Mouse (Mus musculus) liver, adult 2 months (tissue): ENCODE measurements around the gene Mterf1b. TPM values are rescaled to one million over a fixed set of nuclear protein-coding genes. Genes with fewer than 3 reads are reported as not detected.
"Not testable (repeated sequence)": the region's sequence is repeated elsewhere in the genome, so short reads cannot be mapped to it uniquely, and the experiment has no call there.

ENCODE experiments used
- DNase-seq: peaks from one replicate; pipeline ENCODE4 v3.0.0-alpha.2; 2011; ENCODE audit warnings: low read depth, low spot score; ENCODE audit errors: extremely low read depth
- H3K27ac ChIP-seq: fragments of 200-500 bp; replicated peaks from 2 replicates; pipeline ENCODE4 v1.5.1; 2012; ENCODE audit warnings: low read depth, mild to moderate bottlenecking, control low read depth, inconsistent platforms, low read length; ENCODE audit not compliant: insufficient read depth
- H3K27me3 ChIP-seq: fragments of 200-500 bp; 2 replicates; pipeline ENCODE4 v1.6.1; 2012; ENCODE audit warnings: mild to moderate bottlenecking, moderate library complexity, low read length, inconsistent platforms; ENCODE audit not compliant: control insufficient read depth, insufficient read depth
- H3K36me3 ChIP-seq: fragments of 200-500 bp; 2 replicates; pipeline ENCODE4 v1.6.1; 2012; ENCODE audit warnings: low read length, inconsistent platforms; ENCODE audit not compliant: control insufficient read depth, insufficient read depth
- H3K4me1 ChIP-seq: fragments of 200-500 bp; 2 replicates; pipeline ENCODE4 v1.6.1; 2011; ENCODE audit warnings: low read length; ENCODE audit not compliant: control insufficient read depth, insufficient read depth
- H3K4me3 ChIP-seq: fragments of 200-500 bp; 2 replicates; pipeline ENCODE4 v1.5.1; 2011; ENCODE audit warnings: low read depth, mild to moderate bottlenecking, control low read depth, low read length, moderate library complexity; ENCODE audit not compliant: insufficient read depth
- H3K79me2 ChIP-seq: fragments of 200-500 bp; 2 replicates; pipeline ENCODE4 v1.6.1; 2012; ENCODE audit warnings: inconsistent platforms, mild to moderate bottlenecking, low read length, moderate library complexity; ENCODE audit not compliant: control insufficient read depth, insufficient read depth
- H3K9ac ChIP-seq: fragments of 200-500 bp; 2 replicates; pipeline ENCODE4 v1.6.1; 2012; ENCODE audit warnings: low read depth, mild to moderate bottlenecking, control low read depth, inconsistent platforms, low read length
- CTCF ChIP-seq: fragments of 200-500 bp; IDR thresholded peaks from 2 replicates; pipeline ENCODE4 v1.5.1; 2011; ENCODE audit warnings: low read depth, low read length, control low read depth
- POLR2A ChIP-seq: fragments of 200-500 bp; IDR thresholded peaks from 2 replicates; pipeline ENCODE4 v1.6.1; 2011; ENCODE audit warnings: low read length, control low read depth; ENCODE audit not compliant: insufficient read depth; ENCODE audit errors: extremely low read depth
- WGBS: fragments of 180-500 bp; shearing (Covaris S2); methylation state at CpG from one replicate; pipeline ENCODE4 v1.1.7; 2018; 5-methylcytosine and 5-hydroxymethylcytosine counted together
- polyA plus RNA-seq: library from polyadenylated mRNA; depleted of rRNA; stranded (reverse); fragments of >200 nt; gene quantifications from 2 replicates; pipeline ENCODE4 v1.2.3, GENCODE M21; 2012
- total RNA-seq: library from RNA; depleted of rRNA; stranded (reverse); fragments of >200 nt; gene quantifications from 2 replicates; pipeline ENCODE4 v1.2.3, GENCODE M21; 2014

Gene Mterf1b
- total and polyA plus RNA-seq, 2 experiments = 0.16 to 2.0 TPM

DNA sequence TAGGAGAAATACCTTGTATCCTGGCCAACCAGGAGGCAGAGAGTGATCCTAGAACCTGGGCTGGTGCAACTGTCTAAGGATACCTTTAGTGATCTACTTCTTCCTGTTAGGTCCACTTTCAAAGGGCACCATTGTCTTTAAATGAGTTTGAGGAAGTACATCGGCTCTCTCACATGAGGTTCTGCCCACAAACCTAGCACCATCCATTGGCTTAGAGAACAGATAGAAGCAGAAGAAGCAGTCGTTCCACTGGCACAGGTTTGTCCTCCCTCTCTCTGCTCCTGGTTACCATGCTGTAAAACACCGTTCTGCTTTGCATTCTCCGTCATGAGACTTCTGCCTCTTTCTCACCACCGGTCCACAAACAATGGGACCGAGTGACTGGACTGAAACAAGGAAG lies 12.8 kb upstream of the Mterf1b start:
- WGBS = 85% methylated on average over 6 of the region's 6 CpGs

DNA sequence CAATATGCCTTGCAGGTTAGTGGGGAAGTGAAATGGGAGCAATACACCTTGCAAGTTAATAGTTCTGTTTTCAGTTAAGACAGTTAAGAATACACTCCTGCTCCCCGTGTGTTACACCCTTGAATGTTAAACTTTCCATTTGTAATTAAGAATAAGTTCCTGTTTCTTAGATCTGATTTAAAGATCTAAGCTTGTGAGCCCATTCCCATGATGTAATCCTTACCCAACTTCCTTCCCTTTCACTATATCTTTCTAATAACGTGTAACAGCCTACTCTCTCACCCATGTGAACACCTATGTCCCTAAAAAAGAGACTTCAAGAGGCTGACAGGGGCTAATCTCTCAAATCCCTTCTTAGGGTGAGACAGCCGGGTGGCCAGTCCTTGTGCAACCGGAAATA lies 5.4 kb upstream of the Mterf1b start:
- no peak for TF ChIP-seq CTCF
- TF ChIP-seq POLR2A = no peak
- H3K79me2 ChIP-seq = no peaks in the 10 kb centered on the region
- 69% methylated on average over 4 of the region's 4 CpGs for WGBS
- no peaks in the 10 kb centered on the region for H3K27me3 ChIP-seq
- no peaks in the 10 kb centered on the region for H3K36me3 ChIP-seq
- no peak overlapping the region for H3K9ac ChIP-seq
- DNase-seq = no peak
- H3K27ac ChIP-seq = no peak overlapping the region
- no peak overlapping the region for H3K4me3 ChIP-seq
- no peaks in the 10 kb centered on the region for H3K4me1 ChIP-seq

More for the DNA sequence above, 12.8 kb upstream of the Mterf1b start:
- Histone ChIP-seq H3K4me3 (no peak overlapping the region), H3K27ac (no peak overlapping the region), H3K9ac (no peak overlapping the region), H3K4me1 (no peaks in the 10 kb centered on the region), H3K27me3 (no peaks in the 10 kb centered on the region), H3K36me3 (no peaks in the 10 kb centered on the region), H3K79me2 (no peaks in the 10 kb centered on the region)
- TF ChIP-seq CTCF (no peak), POLR2A (no peak)
- no peak for DNase-seq

DNA sequence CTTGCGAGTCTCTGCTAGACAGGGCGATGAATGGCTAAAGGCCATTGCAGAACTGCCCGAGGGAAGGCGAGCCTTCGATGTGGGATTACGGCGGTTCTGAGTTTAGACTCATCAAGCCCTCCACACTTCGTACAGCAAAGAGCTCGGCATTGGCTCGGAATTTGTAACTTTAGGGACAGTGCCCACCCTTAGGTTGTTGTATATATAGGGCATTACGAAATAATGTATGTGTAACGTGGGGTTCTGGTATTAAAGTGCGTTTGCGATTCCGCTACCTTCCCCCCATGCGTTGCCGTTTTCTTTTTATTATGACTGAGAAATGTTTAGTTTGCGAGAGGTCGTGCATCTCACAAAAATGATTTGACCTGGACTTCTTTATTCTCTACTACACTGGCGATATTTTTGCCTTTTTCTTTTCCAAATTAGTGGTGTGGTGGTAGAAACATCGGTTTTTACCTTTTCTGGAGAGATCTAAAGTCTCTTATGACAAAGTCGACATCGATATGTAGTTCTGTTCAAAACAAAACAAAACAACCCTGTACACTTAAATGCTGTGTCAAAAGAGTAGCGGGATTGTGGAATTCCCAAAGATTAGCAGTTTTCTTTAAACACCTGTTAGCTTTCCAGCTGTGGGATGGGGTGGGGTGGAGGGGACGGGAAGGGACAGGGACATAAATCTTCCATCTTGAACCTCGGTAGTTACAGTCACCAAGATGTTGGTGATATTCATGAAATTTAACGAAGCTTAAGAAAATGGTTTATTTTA lies 497 bp downstream of the Mterf1b start:
- WGBS = 4% methylated on average over 15 of the region's 27 CpGs

DNA sequence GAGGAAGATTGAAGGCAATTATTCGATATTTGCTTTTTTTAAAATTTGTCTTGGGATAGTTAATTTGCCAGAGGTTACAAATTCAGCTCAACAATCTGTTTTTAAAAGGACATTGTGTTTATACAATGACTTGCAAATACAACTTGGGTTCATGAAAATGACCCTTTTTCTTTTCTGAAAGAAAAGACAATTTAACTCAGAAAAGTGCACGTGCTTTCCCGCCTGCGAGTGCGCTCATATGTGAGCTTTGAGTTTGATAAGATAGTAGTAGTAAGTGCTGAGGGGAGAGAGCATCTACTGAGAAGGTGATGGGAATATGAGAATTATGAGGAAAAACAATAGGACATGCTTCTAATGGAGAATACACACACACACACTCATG lies 1.1 kb downstream of the Mterf1b start:
- no peaks in the 10 kb centered on the region for H3K27me3 ChIP-seq
- 79% methylated on average over 5 of the region's 5 CpGs for WGBS
- no peaks in the 10 kb centered on the region for H3K36me3 ChIP-seq
- DNase-seq = no peak
- H3K4me3 ChIP-seq = peak overlapping the region; percentile 51; the same call in 1 of the 2 replicates
- H3K79me2 ChIP-seq = no peaks in the 10 kb centered on the region
- TF ChIP-seq POLR2A (no peak), CTCF (no peak)
- no peak overlapping the region for H3K27ac ChIP-seq
- peaks cover 2% of the 10 kb centered on the region; the same call in 1 of the 2 replicates for H3K4me1 ChIP-seq
- H3K9ac ChIP-seq = no peak overlapping the region

More for the DNA sequence above, 497 bp downstream of the Mterf1b start:
- Histone ChIP-seq H3K4me3 (peak overlapping the region; percentile 51), H3K9ac (peak overlapping the region; percentile 70)
- peak; percentile 12 for DNase-seq
- H3K27me3 ChIP-seq, H3K27ac ChIP-seq, H3K4me1 ChIP-seq, H3K36me3 ChIP-seq, H3K79me2 ChIP-seq: not testable (repeated sequence)

DNA sequence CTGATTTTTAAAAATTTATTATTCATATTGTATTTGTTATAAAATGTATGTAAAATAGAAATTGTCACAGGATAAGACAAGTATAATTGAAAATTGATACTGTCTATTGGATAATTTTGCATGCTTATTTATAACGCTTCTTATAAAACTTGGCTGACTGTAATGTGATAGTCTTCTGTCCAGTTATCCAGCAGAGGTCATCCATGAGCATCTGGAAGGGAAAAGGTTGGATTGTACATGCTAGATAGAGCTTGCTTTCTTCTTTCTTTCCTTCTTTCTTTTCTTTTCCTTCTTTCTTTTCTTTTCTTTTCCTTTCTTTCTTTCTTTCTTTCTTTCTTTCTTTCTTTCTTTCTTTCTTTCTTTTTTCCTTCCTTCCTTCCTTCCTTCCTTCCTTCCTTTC lies 2.0 kb downstream of the Mterf1b start:
- Histone ChIP-seq H3K4me3 (no peak overlapping the region), H3K9ac (no peak overlapping the region), H3K36me3 (no peaks in the 10 kb centered on the region), H3K27me3 (no peaks in the 10 kb centered on the region), H3K4me1 (peaks cover 2% of the 10 kb centered on the region; the same call in 1 of the 2 replicates), H3K27ac (no peak overlapping the region), H3K79me2 (no peaks in the 10 kb centered on the region)
- DNase-seq = no peak
- 65% methylated on average over 1 of the region's 1 CpGs for WGBS
- TF ChIP-seq CTCF = no peak
- no peak for TF ChIP-seq POLR2A

DNA sequence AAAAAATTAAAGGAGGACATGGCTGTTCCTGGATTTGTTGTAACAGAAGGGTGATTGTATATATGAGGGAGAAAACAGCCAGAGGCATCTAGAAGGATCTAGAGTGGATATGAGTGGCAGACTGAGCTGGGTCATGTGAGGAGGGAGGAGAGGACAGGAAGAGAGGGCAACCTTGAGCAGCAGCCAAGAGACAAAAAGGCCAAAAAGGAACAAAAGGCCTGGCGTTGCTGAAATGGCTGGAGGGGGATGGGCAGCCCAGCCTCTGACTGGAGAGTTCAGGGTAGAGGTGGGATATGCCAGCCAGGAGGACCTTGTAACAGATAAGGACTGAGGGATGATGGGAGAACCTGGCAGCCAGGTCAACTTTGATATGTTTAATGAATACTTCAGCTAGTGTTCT lies 2.9 kb downstream of the Mterf1b start:
- no peak for TF ChIP-seq CTCF
- no peak for TF ChIP-seq POLR2A
- H3K27ac ChIP-seq = no peak overlapping the region
- H3K9ac ChIP-seq = no peak overlapping the region
- H3K27me3 ChIP-seq = no peaks in the 10 kb centered on the region
- H3K4me1 ChIP-seq = peaks cover 2% of the 10 kb centered on the region; the same call in 1 of the 2 replicates
- peak; percentile 35 for DNase-seq
- 4% methylated on average over 1 of the region's 1 CpGs for WGBS
- no peak overlapping the region for H3K4me3 ChIP-seq
- H3K79me2 ChIP-seq = no peaks in the 10 kb centered on the region
- no peaks in the 10 kb centered on the region for H3K36me3 ChIP-seq
